Mouse (Mus musculus) intestine, embryonic 14.5 days (tissue): ENCODE measurements around the gene 1700001L19Rik. TPM values are rescaled to one million over a fixed set of nuclear protein-coding genes. Genes with fewer than 3 reads are reported as not detected.
"Not testable (repeated sequence)": the region's sequence is repeated elsewhere in the genome, so short reads cannot be mapped to it uniquely, and the experiment has no call there.

ENCODE experiments used
- ATAC-seq: fragments of 200-750 bp; cut with Nextera tagmentation; replicated peaks from 2 replicates; pipeline ENCODE4 v1.8.0; 2017; ENCODE audit warnings: low read depth, moderate number of reproducible peaks, moderate TSS enrichment, moderate library complexity; ENCODE audit not compliant: low FRiP score, low TSS enrichment
- DNase-seq: peaks from one replicate; pipeline ENCODE4 v3.0.0-alpha.2; 2018; ENCODE audit warnings: low spot score
- H3K27ac ChIP-seq: fragments of 300-500 bp; sonication (generic); 2 replicates; pipeline ENCODE4 v1.5.1; 2014; ENCODE audit warnings: low read depth, mild to moderate bottlenecking, control low read depth
- H3K27me3 ChIP-seq: fragments of 300-500 bp; sonication (generic); replicated peaks from 2 replicates; pipeline ENCODE4 v1.6.1; 2014; ENCODE audit warnings: low read length, control low read depth; ENCODE audit not compliant: control insufficient read depth, insufficient read depth
- H3K36me3 ChIP-seq: fragments of 300-500 bp; sonication (generic); 2 replicates; pipeline ENCODE4 v1.6.1; 2014; ENCODE audit warnings: low read length, control low read depth; ENCODE audit not compliant: control insufficient read depth, insufficient read depth
- H3K4me1 ChIP-seq: fragments of 300-500 bp; sonication (generic); replicated peaks from 2 replicates; pipeline ENCODE4 v1.6.1; 2014; ENCODE audit warnings: low read length, control low read depth, mixed read lengths; ENCODE audit not compliant: control insufficient read depth, insufficient read depth
- H3K4me2 ChIP-seq: fragments of 300-500 bp; sonication (generic); 2 replicates; pipeline ENCODE4 v1.6.1; 2014; ENCODE audit warnings: low read length
- H3K4me3 ChIP-seq: fragments of 300-500 bp; sonication (generic); 2 replicates; pipeline ENCODE4 v1.5.1; 2014; ENCODE audit warnings: low read depth, low read length, control low read depth, mixed read lengths
- H3K9ac ChIP-seq: fragments of 300-500 bp; sonication (generic); 2 replicates; pipeline ENCODE4 v1.6.1; 2014; ENCODE audit warnings: mild to moderate bottlenecking, low read length
- H3K9me3 ChIP-seq: fragments of 300-500 bp; sonication (generic); 2 replicates; pipeline ENCODE4 v1.6.1; 2016; ENCODE audit warnings: low read length, control low read depth; ENCODE audit not compliant: control insufficient read depth
- WGBS: fragments of 180-500 bp; shearing (Covaris S2); extraction: QIAGEN DNeasy Blood & Tissue Kit; methylation state at CpG from one replicate; pipeline ENCODE4 v1.1.7; 2014; 5-methylcytosine and 5-hydroxymethylcytosine counted together
- polyA plus RNA-seq: library from polyadenylated mRNA; unstranded; fragments of >200 nt; fragmentation: Nextera tagmentation; extraction: Ambion mirVana; gene quantifications from 2 replicates; pipeline ENCODE4 v1.2.1, GENCODE M21; 2014

The 1700001L19Rik gene
- 0.32 and 0.50 TPM in 2 replicates for polyA plus RNA-seq

DNA sequence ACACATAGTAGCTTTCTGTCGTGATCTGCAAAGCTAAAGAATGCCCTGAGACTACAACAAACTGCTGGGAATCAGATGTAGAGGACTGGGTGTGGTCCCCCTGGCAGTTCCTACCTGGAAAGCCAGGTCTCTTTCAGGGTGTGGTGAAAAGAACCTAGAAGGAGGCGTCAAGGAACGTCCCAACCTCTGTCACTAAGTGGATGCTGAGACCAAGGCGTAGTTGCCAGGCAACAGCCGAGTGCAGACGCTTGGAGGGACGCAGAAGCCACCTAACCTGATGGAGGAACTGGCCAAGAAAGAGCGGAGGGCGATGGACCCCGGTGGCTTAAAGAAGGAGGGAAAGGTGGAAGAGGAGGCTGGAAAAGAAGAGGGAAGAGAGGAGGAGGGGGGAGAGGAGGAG lies at the start of gene 1700001L19Rik:
TSS of gene 1700001L19Rik (plus strand) at position 223 of the 400 bp plus-strand sequence.
- WGBS: 12% methylated on average over 10 of the region's 10 CpGs
- no peaks in the 10 kb centered on the region for H3K27me3 ChIP-seq
- no peak within 1 kb of the TSS for H3K27ac ChIP-seq
- H3K36me3 ChIP-seq: peaks cover 11% of the 10 kb centered on the region
- H3K4me1 ChIP-seq: no peaks in the 10 kb centered on the region
- H3K9me3 ChIP-seq: no peaks in the 10 kb centered on the region
- H3K4me2 ChIP-seq: peak within 1 kb of the TSS; percentile 37
- ATAC-seq: no peak; the same call in 1 of the 2 replicates
- H3K9ac ChIP-seq: no peak within 1 kb of the TSS
- 0 out of 2 replicates have a peak within 1 kb of the TSS, but pooled peaks have one; percentile 2 for H3K4me3 ChIP-seq
- DNase-seq: no peak

DNA sequence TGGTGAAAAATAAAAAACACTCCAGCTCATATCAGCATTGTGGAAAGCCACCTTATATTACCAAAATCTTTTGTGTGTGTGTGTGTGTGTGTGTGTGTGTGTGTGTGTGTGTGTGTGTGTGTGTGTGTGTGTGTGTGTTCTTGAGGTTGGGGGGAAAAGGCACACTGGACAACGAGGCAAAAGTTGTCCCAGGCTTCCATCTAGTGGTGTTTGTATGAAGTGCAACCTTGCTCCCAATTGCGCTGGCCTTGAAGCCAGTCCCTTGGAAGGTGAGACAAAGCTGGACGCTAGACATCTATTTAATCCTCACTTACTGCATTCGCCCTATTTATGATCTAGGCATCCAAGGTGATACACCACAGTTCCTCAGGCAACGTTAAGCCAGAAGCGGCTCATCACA lies 43.8 kb upstream of the 1700001L19Rik start:
- not testable (repeated sequence) for H3K9ac ChIP-seq, H3K4me3 ChIP-seq, H3K9me3 ChIP-seq, H3K4me2 ChIP-seq, DNase-seq, H3K27ac ChIP-seq, H3K27me3 ChIP-seq, H3K36me3 ChIP-seq, H3K4me1 ChIP-seq, ATAC-seq
- 14% methylated on average over 3 of the region's 6 CpGs for WGBS

- no peak overlapping the region for H3K9ac ChIP-seq
- no peaks in the 10 kb centered on the region for H3K9me3 ChIP-seq
- WGBS: 95% methylated on average over 9 of the region's 9 CpGs
- no peak overlapping the region for H3K27ac ChIP-seq
- no peak overlapping the region for H3K4me3 ChIP-seq
- no peak for ATAC-seq
- peaks cover 8% of the 10 kb centered on the region for H3K4me1 ChIP-seq
- peaks cover 80% of the 10 kb centered on the region for H3K36me3 ChIP-seq
- no peaks in the 10 kb centered on the region for H3K27me3 ChIP-seq
- no peak overlapping the region for H3K4me2 ChIP-seq
- no peak for DNase-seq
These were observed 29.1 kb upstream of the 1700001L19Rik start for GRCm38 (mm10) chr13:68568110-68568509.

DNA sequence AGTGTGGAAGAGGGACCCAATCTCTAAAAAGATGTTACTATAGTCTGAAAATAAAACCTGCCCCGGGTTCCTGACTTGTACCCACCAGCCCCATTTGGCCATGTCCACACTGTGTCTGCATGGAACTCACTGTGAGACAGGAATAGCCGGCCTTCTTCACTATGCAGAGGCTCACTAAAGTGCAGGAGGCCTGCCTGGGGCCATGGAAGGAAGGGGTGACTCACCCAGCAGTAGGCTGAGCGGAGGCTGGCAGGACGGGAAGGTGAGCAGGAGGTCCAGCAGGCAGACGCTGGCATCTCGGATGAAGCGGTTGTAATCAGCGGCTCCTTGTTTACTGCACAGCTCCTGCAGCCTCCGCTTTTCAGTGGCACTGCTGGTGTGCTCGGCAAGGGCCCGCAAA lies 28.7 kb upstream of the 1700001L19Rik start:
- DNase-seq (no peak), ATAC-seq (no peak)
- Histone ChIP-seq H3K4me3 (no peak overlapping the region), H3K27me3 (no peaks in the 10 kb centered on the region), H3K27ac (no peak overlapping the region), H3K9me3 (no peaks in the 10 kb centered on the region), H3K4me2 (no peak overlapping the region), H3K4me1 (peaks cover 12% of the 10 kb centered on the region), H3K36me3 (peaks cover 76% of the 10 kb centered on the region), H3K9ac (no peak overlapping the region)
- 93% methylated on average over 11 of the region's 11 CpGs for WGBS

- Histone ChIP-seq H3K36me3 (peaks cover 69% of the 10 kb centered on the region), H3K4me1 (peaks cover 16% of the 10 kb centered on the region), H3K27ac (no peak overlapping the region), H3K4me2 (no peak overlapping the region), H3K4me3 (no peak overlapping the region), H3K9me3 (no peaks in the 10 kb centered on the region), H3K27me3 (no peaks in the 10 kb centered on the region), H3K9ac (no peak overlapping the region)
- WGBS: 53% methylated on average over 17 of the region's 17 CpGs
- peak; percentile 75 for DNase-seq
- no peak for ATAC-seq
These were observed 27.5 kb upstream of the 1700001L19Rik start for GRCm38 (mm10) chr13:68569589-68570336.

- no peak overlapping the region for H3K27ac ChIP-seq
- WGBS: 75% methylated on average over 19 of the region's 19 CpGs
These were observed 25.0 kb upstream of the 1700001L19Rik start for GRCm38 (mm10) chr13:68572247-68572646.

GRCm38 (mm10) chr13:68572966-68573913 lies 24.0 kb upstream of the 1700001L19Rik start:
- WGBS: 39% methylated on average over 10 of the region's 10 CpGs
- ATAC-seq (peak; percentile 67), DNase-seq (peak; percentile 63)
- no peaks in the 10 kb centered on the region for H3K27me3 ChIP-seq
- peak overlapping the region; percentile 65; the same call in 1 of the 2 replicates for H3K27ac ChIP-seq
- no peaks in the 10 kb centered on the region for H3K9me3 ChIP-seq
- 0 out of 2 replicates have a peak overlapping the region, but pooled peaks have one; percentile 4 for H3K4me2 ChIP-seq
- no peak overlapping the region for H3K4me3 ChIP-seq
- peaks cover 60% of the 10 kb centered on the region for H3K36me3 ChIP-seq
- peaks cover 16% of the 10 kb centered on the region for H3K4me1 ChIP-seq
- 0 out of 2 replicates have a peak overlapping the region, but pooled peaks have one; percentile 3 for H3K9ac ChIP-seq

More at GRCm38 (mm10) chr13:68572247-68572646, 25.0 kb upstream of the 1700001L19Rik start:
- peaks cover 16% of the 10 kb centered on the region for H3K4me1 ChIP-seq
- H3K9ac ChIP-seq: no peak overlapping the region
- no peaks in the 10 kb centered on the region for H3K9me3 ChIP-seq
- ATAC-seq: no peak
- no peak for DNase-seq
- H3K4me3 ChIP-seq: no peak overlapping the region
- H3K4me2 ChIP-seq: no peak overlapping the region
- no peaks in the 10 kb centered on the region for H3K27me3 ChIP-seq
- peaks cover 62% of the 10 kb centered on the region for H3K36me3 ChIP-seq

DNA sequence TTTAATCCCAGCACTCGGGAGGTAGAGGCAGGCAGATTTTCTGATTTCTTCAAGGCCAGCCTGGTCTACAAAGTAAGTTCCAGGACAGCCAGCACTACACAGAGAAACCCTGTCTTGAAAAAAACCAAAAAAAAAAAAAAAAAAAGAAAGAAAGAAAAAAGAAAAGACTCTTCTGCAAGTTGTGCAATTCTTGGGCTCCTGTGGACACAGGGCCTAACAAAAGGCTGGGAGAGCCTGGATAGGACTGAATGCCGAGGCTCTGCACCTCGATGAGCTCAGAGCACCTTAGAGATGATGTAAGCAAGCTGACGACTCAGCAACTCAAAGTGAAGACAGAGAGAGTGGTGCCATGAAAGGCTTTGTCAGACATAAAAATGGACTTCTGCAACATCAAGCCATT lies 22.8 kb upstream of the 1700001L19Rik start:
- no peak overlapping the region for H3K27ac ChIP-seq
- ATAC-seq: no peak
- H3K4me1 ChIP-seq: peaks cover 16% of the 10 kb centered on the region
- DNase-seq: no peak
- H3K9me3 ChIP-seq: no peaks in the 10 kb centered on the region
- no peak overlapping the region for H3K4me2 ChIP-seq
- H3K27me3 ChIP-seq: no peaks in the 10 kb centered on the region
- no peak overlapping the region for H3K4me3 ChIP-seq
- H3K36me3 ChIP-seq: peaks cover 63% of the 10 kb centered on the region
- H3K9ac ChIP-seq: no peak overlapping the region
- WGBS: 73% methylated on average over 4 of the region's 4 CpGs
